Mouse (Mus musculus): ENCODE measurements around the gene Krtcap2. TPM values are rescaled to one million over a fixed set of nuclear protein-coding genes. Genes with fewer than 3 reads are reported as not detected.

The Krtcap2 gene
- total RNA-seq, 2 experiments from 2014 or later: 120 to 130 TPM

DNA sequence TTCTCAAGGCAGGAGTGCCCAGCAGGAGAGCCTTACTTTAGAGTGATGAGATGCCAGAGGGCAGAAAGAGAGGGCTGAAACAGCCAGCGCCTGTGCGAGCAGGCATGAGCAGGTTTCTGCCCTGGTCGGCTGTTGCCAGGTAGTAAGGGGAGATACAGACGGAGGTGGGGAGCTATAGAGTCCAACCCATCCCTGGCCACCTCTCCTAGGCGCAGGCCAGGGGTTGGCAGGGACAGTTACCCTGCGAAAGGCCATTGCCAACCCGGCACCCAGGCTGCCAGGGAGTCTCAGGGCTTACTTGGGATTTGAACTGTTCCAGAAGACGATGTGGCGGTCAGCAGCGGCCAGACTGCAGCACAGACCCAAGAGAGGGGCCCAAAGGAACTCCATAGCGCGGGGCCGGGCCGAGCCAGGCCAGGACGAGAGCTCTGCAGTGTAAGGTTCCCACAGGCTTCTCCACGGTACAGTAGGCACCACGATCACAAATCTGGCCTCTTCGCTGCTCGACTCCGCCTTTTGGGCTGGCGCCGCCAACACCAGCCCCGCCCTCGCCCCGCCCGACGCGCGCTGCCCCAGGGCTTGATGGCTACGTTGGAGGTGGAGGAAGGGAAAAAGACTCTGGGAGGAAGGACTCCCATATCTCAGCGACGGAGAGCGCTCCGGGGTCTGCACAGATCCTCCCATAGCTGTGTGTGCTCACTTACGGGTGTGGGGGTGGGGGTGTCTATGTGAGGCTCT, 33.6 kb downstream of the Krtcap2 start:
- DNase-seq (ENCODE audit: low spot score in 2 of 2): peak; percentile 60 to 74

- DNase-seq (ENCODE audit: low spot score in 2 of 2): no peak
Measured at GRCm38 (mm10) chr3:89280050-89280605, 34.4 kb downstream of the Krtcap2 start.

DNA sequence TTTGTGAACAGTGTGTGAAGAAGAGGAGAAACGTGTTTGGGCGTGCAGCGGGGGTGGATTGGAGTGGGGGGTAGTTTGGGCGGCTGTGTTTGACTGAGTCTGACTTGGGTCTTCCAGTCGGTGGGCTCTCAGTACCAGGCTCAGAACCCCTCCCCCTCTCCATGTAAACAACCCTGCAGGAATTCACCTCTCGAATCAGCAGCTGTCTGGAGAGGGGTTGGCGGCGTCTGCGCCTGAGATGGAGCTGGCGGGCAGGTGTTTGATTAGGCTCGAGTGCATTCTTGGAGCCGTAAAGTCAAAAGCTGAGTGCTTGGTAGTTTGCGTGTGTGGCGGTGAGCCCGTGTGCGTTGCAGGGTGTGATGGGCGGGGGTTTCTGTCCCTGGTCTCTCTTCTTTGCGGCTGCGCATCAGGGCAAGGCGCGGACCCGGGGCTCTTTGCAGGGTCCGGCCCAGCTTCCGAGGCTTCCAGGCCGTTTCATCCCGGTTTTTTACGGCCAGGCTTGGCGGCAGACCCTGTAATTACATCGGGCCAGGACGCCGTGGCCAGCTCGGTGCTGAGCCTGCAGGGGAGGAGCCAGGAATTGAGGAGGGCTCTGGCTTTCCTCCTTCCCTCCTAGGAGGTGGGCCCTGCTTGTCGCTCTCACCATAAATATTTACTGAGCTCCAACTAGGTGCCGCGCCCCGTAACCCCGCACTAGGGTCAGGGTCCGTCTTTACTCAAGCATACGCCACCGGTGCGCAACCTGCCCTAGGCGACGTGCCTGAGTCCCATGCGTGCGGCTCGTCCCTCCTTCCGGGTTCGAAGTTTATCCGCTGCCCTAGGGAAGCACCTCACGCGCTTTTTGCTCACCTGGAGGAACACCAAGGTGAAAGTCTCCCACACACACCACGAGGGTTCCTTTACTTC, 35.1 kb downstream of the Krtcap2 start, which contains the start of gene Efna1:
TSS of gene Efna1 (minus strand) at position 537 of the 906 bp plus-strand sequence.
- no peak for DNase-seq (ENCODE audit: low spot score in 2 of 2)

DNA sequence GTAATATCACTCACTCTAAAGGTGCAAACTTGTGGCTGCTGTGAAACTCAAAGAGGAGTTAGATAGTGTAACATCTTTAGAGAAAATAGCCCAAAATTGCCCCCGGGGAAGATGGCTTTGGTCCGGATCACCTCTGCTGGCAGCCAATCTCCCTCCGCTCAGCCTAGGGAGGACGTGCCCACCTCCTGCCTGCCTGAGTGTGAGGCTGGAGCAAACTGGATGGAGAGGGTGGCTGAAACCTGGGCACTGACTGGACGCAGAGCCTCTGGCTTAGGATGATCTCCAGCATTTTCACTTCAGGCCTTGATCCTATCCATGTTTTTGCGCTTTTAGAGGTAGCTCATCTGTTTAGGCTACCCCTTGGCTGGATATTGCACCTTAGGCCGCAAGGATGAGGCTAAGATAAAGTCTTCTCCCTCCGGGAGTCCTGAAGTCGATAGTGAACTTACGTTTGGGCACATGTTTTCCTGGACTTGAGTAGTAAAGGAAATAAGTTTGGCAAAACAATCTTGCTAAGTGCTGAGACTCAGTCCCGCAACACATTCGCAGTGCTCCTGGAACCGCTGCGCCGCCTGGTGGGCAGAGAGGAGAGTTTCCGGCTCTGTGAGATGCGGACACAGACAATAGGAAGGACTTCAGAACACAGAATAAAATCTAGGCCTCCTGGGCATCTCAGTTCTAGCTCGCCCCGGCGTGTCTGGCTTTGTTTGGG, 36.0 kb downstream of the Krtcap2 start:
- peak; percentile 58 to 75 for DNase-seq (ENCODE audit: low spot score in 2 of 2)

GRCm38 (mm10) chr3:89282291-89282643, 36.5 kb downstream of the Krtcap2 start:
- DNase-seq (ENCODE audit: low spot score in 2 of 2): no peak

DNA sequence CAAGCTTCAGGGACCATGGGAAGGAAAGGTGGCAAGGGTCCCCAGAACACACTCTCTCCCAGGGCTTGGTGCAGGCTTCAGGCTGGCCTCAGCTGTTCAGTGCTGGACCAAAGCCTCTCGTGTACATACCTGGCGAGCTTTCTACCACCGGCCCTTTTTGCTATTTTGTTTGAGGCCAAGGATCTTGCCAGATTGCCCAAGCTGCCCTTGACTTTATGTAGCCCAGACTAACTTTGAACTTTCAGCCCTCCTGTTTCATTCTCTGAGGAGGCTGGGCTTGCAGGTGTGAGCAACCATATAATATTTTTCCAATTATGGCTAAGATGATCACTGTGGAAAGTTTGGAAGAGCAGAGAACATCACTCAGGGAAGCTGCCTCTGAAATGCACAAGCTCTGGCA, 38.5 kb downstream of the Krtcap2 start:
- DNase-seq (ENCODE audit: low spot score in 2 of 2): no peak

DNA sequence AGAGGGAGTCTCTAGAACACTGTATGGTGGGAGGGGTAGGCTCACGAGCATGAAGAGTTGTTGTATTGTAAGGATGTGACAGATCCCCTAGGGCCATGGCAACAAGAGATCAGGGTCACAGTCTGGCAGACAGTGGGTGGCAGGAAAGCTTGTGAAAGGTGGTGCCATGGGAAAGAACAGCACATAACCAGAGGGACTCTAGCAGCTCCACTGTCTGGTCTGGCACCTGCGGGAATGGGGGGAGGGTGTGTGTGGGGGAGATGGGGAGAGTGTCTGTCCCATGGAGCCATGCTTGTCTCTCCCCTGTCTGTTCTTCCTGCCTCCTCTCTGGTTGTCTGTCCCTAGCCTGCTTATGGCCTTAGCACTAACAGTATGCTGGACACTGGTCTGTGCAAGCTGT, 39.8 kb downstream of the Krtcap2 start:
- DNase-seq (ENCODE audit: low spot score in 2 of 2): no peak

- no peak for DNase-seq (ENCODE audit: low spot score in 2 of 2)
Measured at GRCm38 (mm10) chr3:89287286-89287685, 41.5 kb downstream of the Krtcap2 start.

GRCm38 (mm10) chr3:89288503-89288928, 42.8 kb downstream of the Krtcap2 start:
- no peak for DNase-seq (ENCODE audit: low spot score in 2 of 2)

DNA sequence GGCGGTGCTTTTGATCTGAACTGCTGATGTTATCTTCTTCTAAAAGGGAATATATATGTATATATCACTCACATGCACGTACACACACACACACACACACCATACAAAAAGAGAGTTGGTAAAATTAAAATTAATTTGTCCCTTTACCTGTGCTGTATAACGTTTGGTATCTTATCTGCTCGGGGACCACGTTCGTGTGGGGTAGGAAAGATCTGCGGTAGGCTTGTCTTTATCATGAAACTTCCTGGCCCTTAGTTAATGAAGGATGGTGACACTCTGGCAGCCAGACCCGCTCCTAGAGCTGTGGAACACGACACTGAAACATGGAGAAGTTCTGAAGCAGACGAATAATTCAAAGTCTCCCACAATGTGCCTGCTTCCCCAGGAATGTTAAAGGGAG, 46.1 kb downstream of the Krtcap2 start:
- no peak for DNase-seq (ENCODE audit: low spot score in 2 of 2)

- DNase-seq (ENCODE audit: low spot score in 2 of 2): no peak
Measured at GRCm38 (mm10) chr3:89292303-89292702, 46.5 kb downstream of the Krtcap2 start.

DNA sequence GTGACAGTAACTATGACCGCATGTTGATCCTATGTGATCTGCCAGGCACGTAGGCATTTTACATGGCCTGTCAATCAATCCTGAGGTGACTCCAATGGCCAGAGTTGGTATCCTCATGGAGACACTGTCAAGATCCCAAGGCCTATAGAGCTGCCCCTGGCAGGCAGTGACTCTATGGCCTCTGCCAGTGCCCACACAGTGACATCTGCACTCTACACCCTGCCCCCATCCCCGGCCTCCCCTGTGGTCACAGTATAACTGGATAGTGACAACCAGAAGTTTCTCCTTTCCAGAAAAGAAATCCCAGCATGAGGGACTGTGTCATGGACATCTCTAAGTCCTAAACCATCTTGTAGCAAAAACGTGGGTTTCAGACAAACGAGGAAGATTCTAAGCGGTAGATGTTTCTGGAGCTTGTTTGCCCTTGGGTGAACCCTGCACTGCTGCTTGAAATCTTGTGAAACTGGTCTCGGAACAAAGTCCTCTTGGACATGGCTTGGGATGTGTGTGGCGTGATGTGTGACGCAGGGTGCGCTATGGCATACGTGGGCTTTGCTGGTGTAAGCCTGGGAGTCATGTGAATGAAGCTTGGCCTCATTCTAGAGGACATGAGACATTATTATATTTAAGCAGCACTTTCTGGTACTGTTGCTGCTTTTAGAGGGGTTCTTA, 47.6 kb downstream of the Krtcap2 start:
- DNase-seq (ENCODE audit: low spot score in 2 of 2): no peak

GRCm38 (mm10) chr3:89294195-89294594, 48.4 kb downstream of the Krtcap2 start:
- DNase-seq (ENCODE audit: low spot score in 2 of 2): no peak

DNA sequence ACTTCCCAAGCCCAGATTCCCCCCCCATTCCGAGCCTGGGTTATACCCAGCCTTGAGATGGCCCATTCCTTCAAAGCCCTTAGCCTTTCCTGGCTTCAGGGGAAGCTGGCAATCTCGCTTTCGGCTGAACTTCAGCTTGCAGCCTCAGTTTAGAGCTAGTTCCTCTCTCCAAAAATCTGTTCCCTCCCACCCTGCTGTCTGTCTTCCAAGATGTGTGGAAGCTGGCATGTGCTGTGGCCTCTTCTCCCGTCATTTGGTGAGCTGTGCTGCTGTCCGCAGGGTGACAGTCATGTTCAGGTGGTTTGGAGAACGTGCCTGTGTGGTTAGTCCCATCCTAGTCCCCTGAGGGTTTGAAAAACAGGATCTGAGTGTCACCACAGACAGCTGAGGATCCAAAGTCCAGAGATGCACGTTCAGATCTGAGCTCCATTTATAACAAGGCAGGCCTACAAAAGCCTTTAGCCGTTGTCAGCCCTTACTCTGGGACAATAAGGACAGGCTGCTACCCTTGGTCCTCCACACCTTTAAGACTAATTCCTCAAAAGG, 50.0 kb downstream of the Krtcap2 start:
- DNase-seq (ENCODE audit: low spot score in 2 of 2): no peak

- DNase-seq (ENCODE audit: low spot score in 2 of 2): no peak
Measured at GRCm38 (mm10) chr3:89296761-89297396, 51.1 kb downstream of the Krtcap2 start.

DNA sequence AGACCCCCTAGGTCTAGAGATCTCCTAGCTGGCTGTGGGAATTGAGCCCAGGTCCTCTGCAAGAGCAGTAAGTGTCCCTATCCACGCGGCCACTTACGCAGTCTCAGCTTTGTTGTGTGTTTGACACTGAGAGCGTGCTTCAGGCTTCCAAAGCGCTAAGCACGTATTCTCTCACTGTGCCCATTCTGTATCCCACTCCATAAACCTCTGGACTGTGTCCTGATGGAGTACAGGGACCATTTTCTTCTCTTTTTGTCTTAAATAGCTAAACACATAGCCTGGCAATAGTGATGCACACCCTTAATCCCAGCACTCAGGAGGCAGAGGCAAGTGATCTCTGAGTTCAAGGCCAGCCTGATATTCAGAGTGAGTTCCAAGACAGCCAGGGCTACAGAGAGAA, 53.1 kb downstream of the Krtcap2 start:
- DNase-seq (ENCODE audit: low spot score in 2 of 2): no peak

DNA sequence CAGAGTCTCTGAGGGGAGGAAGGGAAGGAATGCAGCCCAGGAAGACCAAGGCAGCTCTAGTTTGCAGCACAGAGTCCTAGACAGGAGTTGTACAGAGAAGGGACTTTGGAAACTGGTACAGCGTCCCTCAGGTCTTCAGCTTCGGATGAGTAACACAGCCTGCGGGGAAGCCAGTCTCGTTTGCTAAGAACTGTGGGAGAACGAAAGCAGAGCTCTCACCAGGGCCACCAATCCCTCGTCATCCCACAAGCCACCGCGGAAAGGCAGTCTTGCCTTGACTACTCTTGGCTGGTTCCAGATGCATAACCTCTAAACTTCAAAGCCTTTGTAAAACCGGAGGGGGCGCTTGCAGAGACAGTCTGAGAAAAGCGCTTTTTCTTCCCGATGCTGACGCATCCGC, 53.7 kb downstream of the Krtcap2 start:
- no peak for DNase-seq (ENCODE audit: low spot score in 2 of 2)

All from adrenal gland, postnatal 4 days (tissue).